Mouse (Mus musculus): Measurements from ENCODE around the gene Rapgef1. TPM values are rescaled to one million over a fixed set of nuclear protein-coding genes. Genes with fewer than 3 reads are reported as not detected.

Rapgef1 gene
- polyA plus RNA-seq, 1 experiment from 2014 or later: 11.6 TPM

DNA sequence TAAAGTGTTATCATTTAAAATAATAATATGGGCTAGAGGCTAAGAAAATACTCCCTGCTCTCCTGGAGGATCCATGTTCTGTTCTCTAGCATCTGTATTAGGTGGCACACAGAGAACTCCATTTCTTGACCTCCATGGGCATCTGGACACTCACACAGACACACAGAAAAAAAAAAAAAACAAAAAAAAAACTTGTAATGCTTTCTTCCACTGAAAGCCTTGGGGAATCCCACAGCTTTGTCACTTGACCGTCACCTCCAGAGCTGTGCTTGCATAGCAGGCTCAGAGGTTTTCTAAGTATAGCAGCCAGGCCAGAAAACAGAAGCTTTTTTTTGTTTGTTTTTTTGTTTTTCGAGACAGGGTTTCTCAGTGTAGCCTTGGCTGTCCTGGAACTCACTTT lies 72.7 kb downstream of the Rapgef1 start:
- H3K9me3 ChIP-seq (replicated peaks): no peaks in the 10 kb centered on the region
- H3K27me3 ChIP-seq: no peaks in the 10 kb centered on the region
- no peak overlapping the region for H3K27ac ChIP-seq
- no peak overlapping the region for H3K4me2 ChIP-seq
- H3K4me3 ChIP-seq: no peak overlapping the region
- peaks cover 21% of the 10 kb centered on the region for H3K4me1 ChIP-seq (replicated peaks)
- no peak for ATAC-seq (replicated peaks; ENCODE audit: insufficient number of reproducible peaks, insufficient read depth, low FRiP score, low read depth)
- 94% methylated on average over 2 of the region's 2 CpGs for WGBS
- H3K36me3 ChIP-seq: peaks cover 31% of the 10 kb centered on the region; the same call in 1 of the 2 replicates
- no peak overlapping the region for H3K9ac ChIP-seq

DNA sequence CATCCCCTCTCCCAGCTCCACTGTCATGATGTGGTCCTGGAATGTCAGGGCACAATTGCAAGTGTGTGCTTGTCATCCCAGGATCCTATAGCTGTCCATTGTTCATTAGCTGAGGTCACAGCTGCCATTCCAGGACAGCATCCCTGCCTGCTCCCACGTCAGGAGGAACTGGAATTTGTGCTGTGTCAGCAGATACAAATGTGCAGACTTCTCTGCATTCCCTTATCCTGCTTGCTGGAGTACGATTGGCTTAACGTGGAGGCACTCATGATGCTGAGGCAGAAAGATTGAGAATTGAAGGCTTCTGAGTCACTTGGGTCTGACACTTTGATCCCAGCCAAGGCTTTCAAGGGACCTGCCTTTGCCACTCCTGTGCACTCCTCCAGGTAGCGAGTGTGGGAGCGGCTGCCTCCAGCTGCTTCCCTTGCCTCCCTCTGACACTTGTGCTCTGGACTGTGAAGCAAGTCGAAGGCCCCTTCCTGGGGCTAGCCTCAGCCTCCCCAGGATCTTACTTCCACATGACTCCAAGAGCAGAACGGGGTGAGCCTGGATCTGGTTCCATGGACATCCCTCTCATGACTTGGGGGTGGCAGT lies 76.8 kb downstream of the Rapgef1 start:
- no peak overlapping the region for H3K4me2 ChIP-seq
- no peak for ATAC-seq (replicated peaks; ENCODE audit: insufficient number of reproducible peaks, insufficient read depth, low FRiP score, low read depth)
- H3K9ac ChIP-seq: no peak overlapping the region
- no peaks in the 10 kb centered on the region for H3K27me3 ChIP-seq
- peaks cover 4% of the 10 kb centered on the region for H3K4me1 ChIP-seq (replicated peaks)
- H3K4me3 ChIP-seq: no peak overlapping the region
- no peaks in the 10 kb centered on the region for H3K9me3 ChIP-seq (replicated peaks)
- peaks cover 39% of the 10 kb centered on the region for H3K36me3 ChIP-seq
- WGBS: 70% methylated on average over 7 of the region's 7 CpGs
- no peak overlapping the region for H3K27ac ChIP-seq

DNA sequence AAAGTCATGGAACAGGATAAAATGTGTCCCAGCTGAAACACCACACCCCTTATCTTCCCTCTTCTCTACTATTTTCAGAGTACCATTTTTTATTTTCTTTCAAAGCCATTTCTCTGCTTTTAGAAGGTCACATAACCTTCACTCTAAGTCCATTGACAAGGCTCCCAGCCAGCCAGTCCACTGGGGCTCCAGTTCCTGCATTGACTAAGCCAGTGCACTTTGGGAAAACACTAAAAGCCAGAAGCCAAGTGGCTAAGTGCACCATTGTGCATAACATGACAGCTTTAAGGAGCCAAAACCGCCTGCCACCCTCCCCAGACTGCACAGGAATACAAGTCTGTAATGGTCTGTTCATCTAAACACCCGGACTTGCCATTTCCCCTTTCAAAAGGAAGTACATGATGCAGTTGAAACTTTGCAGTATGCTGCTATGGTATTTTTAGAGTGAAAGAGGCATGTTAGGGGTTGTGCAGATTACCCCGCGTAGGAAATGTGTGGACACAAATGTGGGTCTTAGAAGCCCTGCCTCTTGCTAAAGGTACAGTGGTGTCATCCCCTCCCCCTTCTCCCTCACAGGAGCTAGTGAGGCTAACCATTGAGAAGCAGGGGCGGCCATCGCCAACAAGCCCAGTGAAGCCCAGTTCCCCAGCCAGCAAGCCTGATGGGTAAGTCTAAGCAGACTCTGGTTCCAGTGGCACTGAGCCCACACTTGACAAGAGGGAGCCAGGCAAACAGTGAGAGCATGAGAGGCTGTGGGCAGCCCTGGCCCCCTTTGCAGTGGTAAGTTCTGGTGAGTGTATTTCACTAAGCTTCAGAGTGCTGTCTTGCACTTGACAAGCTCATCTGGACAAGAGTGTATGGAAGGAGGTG lies 79.1 kb downstream of the Rapgef1 start:
- H3K9me3 ChIP-seq (replicated peaks): no peaks in the 10 kb centered on the region
- peaks cover 44% of the 10 kb centered on the region for H3K36me3 ChIP-seq
- ATAC-seq (replicated peaks; ENCODE audit: insufficient number of reproducible peaks, insufficient read depth, low FRiP score, low read depth): no peak
- no peak overlapping the region for H3K9ac ChIP-seq
- H3K4me1 ChIP-seq (replicated peaks): no peaks in the 10 kb centered on the region; the same call in 1 of the 2 replicates
- H3K4me3 ChIP-seq: no peak overlapping the region
- WGBS: 75% methylated on average over 6 of the region's 6 CpGs
- H3K27me3 ChIP-seq: no peaks in the 10 kb centered on the region
- H3K27ac ChIP-seq: no peak overlapping the region
- H3K4me2 ChIP-seq: no peak overlapping the region

DNA sequence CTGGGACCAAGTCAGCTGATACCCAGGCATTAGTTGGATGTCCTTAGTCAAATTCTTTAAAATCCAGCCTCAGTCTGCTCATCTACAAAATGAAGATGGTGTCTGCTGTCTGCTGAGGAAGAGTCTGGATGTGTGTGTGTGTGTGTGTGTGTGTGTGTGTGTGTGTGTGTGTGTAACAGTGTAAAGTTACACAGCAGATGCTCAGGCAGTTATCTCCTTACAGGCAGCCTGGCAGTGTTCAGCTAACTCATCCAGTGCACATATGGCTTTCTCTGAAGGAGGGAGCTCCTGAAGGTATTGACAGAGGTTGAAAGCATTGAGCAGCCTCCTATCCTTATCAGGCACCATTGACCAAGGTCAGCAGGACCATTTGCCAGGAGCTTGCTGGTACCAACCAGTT lies 81.4 kb downstream of the Rapgef1 start:
- Histone ChIP-seq H3K36me3 (peaks cover 48% of the 10 kb centered on the region), H3K4me1 (replicated peaks) (no peaks in the 10 kb centered on the region; the same call in 1 of the 2 replicates)

DNA sequence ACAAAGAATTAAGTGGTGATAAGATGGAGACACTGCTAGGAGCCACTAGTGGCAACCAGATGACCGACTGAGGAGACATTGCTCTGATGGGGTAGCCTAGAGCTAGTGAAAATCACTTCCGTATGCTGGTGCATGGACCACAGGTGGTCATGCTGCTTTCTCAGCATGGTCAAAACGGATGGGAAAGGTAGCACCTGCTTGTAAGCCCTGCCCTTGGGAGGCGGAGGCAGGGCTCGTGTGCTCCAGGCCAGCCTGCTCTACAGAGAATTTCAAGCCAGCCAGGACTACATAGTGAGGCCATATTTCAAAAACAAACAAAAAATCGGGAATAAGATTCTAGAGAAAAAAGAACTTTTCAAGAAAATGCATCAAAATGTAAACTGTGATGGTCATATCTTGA lies 81.9 kb downstream of the Rapgef1 start:
- Histone ChIP-seq H3K9ac (no peak overlapping the region), H3K27me3 (no peaks in the 10 kb centered on the region), H3K36me3 (peaks cover 46% of the 10 kb centered on the region), H3K4me1 (replicated peaks) (no peaks in the 10 kb centered on the region; the same call in 1 of the 2 replicates), H3K27ac (no peak overlapping the region), H3K4me2 (no peak overlapping the region), H3K4me3 (no peak overlapping the region), H3K9me3 (replicated peaks) (no peaks in the 10 kb centered on the region)
- no peak for ATAC-seq (replicated peaks; ENCODE audit: insufficient number of reproducible peaks, insufficient read depth, low FRiP score, low read depth)
- 83% methylated on average over 6 of the region's 6 CpGs for WGBS

More for the DNA sequence above, 81.4 kb downstream of the Rapgef1 start:
- Histone ChIP-seq H3K27ac (no peak overlapping the region), H3K4me2 (no peak overlapping the region), H3K27me3 (no peaks in the 10 kb centered on the region), H3K9me3 (replicated peaks) (no peaks in the 10 kb centered on the region), H3K4me3 (no peak overlapping the region), H3K9ac (no peak overlapping the region)
- no peak for ATAC-seq (replicated peaks; ENCODE audit: insufficient number of reproducible peaks, insufficient read depth, low FRiP score, low read depth)

DNA sequence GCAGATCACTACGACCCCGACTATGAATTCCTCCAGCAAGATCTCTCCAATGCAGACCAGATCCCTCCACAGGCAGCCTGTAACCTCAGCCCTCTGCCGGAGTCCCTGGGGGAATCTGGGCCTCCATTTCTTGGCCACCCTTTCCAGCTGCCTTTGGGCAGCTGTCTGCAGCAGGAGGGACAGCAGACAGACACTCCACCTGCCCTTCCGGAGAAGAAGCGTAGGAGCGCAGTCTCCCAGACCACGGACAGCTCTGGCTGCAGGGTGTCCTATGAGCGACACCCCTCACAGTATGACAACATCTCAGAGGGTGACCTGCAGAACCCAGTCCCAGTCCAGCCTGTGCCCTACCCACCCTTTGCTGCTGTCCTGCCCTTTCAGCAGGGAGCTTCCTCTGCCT lies 82.7 kb downstream of the Rapgef1 start:
- Histone ChIP-seq H3K4me2 (no peak overlapping the region), H3K36me3 (peaks cover 50% of the 10 kb centered on the region), H3K9ac (no peak overlapping the region), H3K27me3 (no peaks in the 10 kb centered on the region), H3K27ac (no peak overlapping the region), H3K4me1 (replicated peaks) (no peaks in the 10 kb centered on the region; the same call in 1 of the 2 replicates), H3K9me3 (replicated peaks) (no peaks in the 10 kb centered on the region), H3K4me3 (no peak overlapping the region)
- ATAC-seq (replicated peaks; ENCODE audit: insufficient number of reproducible peaks, insufficient read depth, low FRiP score, low read depth): no peak
- WGBS: 87% methylated on average over 8 of the region's 8 CpGs

DNA sequence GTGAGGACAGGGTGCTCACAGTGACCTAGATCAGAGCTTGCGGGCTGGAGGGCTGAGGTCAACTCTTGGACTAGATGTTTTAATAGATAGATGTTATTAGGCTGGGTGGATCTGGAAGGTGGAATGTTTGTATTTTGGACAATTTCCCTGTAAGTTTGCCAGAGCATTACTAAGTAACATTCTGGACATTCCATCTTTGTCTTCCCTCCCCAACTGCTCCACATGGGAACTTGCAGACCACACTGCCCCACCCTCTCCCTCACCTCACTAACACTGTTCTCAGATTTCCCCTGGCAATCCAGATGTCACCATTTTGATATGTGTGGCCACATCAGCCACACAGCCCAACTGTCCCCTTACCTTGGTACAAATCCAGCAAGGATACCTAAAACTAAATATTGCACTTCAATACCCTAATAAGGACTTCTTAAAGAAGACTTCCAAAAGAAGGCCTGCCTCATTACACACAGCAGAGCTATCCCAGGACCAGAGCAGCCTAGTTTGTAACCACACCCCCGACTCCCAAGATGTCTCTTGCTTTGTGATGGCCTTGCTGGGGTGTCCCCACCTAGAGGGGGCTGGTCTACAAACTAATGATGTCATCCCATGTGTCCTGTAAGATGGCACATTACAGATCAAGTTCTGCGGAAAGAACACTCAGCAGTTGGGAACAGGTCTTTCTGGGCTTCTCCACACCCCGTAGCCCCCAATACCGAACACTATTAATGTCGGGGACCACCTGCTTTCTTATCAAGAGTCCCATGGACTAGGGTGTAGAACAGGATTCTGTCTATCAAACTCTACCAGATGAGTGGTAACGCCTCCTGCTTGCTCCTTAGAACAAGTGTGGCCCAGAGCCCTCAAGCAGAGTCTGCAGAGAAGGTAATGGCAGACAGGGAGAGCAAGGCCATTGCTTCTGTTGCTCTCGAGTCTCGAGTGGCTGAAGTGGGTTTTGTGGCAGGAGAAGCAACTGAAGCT lies 83.9 kb downstream of the Rapgef1 start:
- no peaks in the 10 kb centered on the region for H3K27me3 ChIP-seq
- H3K9ac ChIP-seq: no peak overlapping the region
- H3K36me3 ChIP-seq: peaks cover 59% of the 10 kb centered on the region
- no peaks in the 10 kb centered on the region for H3K9me3 ChIP-seq (replicated peaks)
- 87% methylated on average over 9 of the region's 9 CpGs for WGBS
- ATAC-seq (replicated peaks; ENCODE audit: insufficient number of reproducible peaks, insufficient read depth, low FRiP score, low read depth): no peak
- H3K27ac ChIP-seq: no peak overlapping the region
- no peak overlapping the region for H3K4me2 ChIP-seq
- no peaks in the 10 kb centered on the region for H3K4me1 ChIP-seq (replicated peaks)
- no peak overlapping the region for H3K4me3 ChIP-seq

DNA sequence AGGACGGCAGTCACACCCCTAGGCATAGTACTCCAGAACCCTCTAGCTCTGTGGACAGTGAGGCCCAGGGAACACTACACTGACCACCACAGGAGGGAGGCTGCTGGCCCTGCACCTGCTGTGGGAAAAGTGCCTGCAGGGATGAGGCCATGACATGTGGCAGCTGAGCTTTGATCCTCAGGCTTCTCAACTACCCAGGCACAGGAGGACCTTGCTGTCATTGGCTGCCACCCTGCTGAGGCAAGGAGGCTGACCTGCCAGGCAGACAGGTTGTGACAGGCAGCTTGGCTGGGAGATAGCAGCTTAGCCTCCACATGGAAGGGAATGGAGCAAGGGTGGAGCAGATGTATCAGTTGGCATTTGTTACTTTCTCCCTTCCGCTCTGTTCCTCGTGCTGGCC lies 86.0 kb downstream of the Rapgef1 start:
- WGBS: 79% methylated on average over 3 of the region's 3 CpGs
- H3K27ac ChIP-seq: no peak overlapping the region
- H3K9me3 ChIP-seq (replicated peaks): no peaks in the 10 kb centered on the region
- H3K9ac ChIP-seq: no peak overlapping the region
- no peak overlapping the region for H3K4me3 ChIP-seq
- peaks cover 48% of the 10 kb centered on the region for H3K36me3 ChIP-seq
- no peak for ATAC-seq (replicated peaks; ENCODE audit: insufficient number of reproducible peaks, insufficient read depth, low FRiP score, low read depth)
- H3K27me3 ChIP-seq: no peaks in the 10 kb centered on the region
- no peaks in the 10 kb centered on the region for H3K4me1 ChIP-seq (replicated peaks)
- H3K4me2 ChIP-seq: no peak overlapping the region

DNA sequence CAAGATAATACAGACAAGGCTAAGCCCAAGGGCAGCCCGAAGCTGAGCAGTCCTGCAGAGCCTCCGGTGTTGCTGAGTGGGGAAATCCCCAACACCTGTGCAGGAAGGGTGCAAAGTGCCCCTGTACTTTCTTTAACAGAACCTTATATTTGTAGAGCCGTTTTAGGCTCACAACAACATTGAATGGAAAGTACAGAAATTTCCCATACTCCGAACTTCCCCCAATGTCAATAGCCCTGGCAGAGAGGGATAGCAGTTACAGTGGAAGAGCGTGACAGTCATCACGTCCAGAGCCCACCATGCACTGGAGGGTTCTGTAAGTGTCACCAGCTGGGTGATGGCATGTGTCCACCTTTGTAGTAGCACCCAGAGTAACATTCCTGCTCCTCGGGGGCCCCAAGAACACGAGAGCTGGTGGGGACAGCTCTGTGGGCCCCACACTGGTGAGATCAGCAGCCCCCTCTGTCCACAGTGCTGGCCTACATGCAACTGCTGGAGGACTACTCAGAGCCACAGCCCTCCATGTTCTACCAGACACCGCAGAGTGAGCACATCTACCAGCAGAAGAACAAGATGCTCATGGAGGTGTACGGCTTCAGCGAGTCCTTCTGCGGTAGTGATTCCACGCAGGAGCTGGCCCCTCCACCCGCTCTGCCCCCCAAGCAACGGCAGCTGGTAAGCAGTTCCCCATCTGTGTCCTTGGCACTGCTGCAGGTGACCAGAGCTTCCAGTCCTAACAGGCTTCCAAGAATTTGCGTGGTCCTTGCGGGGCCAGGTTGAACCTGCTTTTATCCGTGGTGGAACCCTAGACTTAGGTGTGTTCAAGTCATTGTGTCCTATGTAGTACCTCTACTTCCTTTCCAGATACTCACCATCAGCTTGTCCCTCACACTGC lies 87.5 kb downstream of the Rapgef1 start:
- H3K27me3 ChIP-seq: no peaks in the 10 kb centered on the region
- H3K36me3 ChIP-seq: peaks cover 37% of the 10 kb centered on the region
- no peaks in the 10 kb centered on the region for H3K9me3 ChIP-seq (replicated peaks)
- H3K4me2 ChIP-seq: no peak overlapping the region
- H3K27ac ChIP-seq: no peak overlapping the region
- no peak overlapping the region for H3K9ac ChIP-seq
- H3K4me1 ChIP-seq (replicated peaks): peaks cover 4% of the 10 kb centered on the region; the same call in 1 of the 2 replicates
- no peak for ATAC-seq (replicated peaks; ENCODE audit: insufficient number of reproducible peaks, insufficient read depth, low FRiP score, low read depth)
- H3K4me3 ChIP-seq: no peak overlapping the region
- 89% methylated on average over 18 of the region's 18 CpGs for WGBS

DNA sequence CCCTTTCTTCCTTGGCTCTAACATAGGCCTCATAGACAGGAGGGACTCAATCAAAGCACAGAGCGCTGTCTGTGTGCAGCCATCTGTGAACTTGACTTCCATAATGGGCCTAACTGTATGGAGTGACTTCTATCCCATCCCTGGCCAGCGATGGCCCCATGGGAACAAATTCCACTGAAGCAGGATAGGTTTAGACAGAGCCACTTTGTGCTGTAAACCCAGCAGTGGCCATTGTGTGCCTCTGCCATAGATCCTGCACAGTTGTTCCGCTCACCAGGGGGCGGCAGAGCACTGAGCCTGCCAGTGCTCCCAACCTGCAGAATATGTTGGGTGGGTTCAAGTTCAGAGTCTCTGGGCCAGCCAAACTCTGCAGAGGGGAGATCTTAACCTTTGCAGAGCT lies 88.2 kb downstream of the Rapgef1 start:
- Histone ChIP-seq H3K4me2 (no peak overlapping the region), H3K9ac (no peak overlapping the region), H3K4me3 (no peak overlapping the region), H3K4me1 (replicated peaks) (peaks cover 4% of the 10 kb centered on the region; the same call in 1 of the 2 replicates), H3K9me3 (replicated peaks) (no peaks in the 10 kb centered on the region), H3K36me3 (peaks cover 29% of the 10 kb centered on the region; the same call in 1 of the 2 replicates), H3K27me3 (no peaks in the 10 kb centered on the region), H3K27ac (no peak overlapping the region)
- no peak for ATAC-seq (replicated peaks; ENCODE audit: insufficient number of reproducible peaks, insufficient read depth, low FRiP score, low read depth)
- 89% methylated on average over 4 of the region's 4 CpGs for WGBS
